Mouse (Mus musculus) midbrain, embryonic 13.5 days (tissue): ENCODE results near the gene Tmem259. TPM values are rescaled to one million over a fixed set of nuclear protein-coding genes. Genes with fewer than 3 reads are reported as not detected.
A peak's percentile ranks its signal among the peaks of the same experiment; 100 is the strongest.

ENCODE experiments used
- ATAC-seq: fragments of 200-750 bp; cut with Nextera tagmentation; 2 replicates; pipeline ENCODE4 v1.8.0; 2017; ENCODE audit warnings: mild to moderate bottlenecking, moderate TSS enrichment, moderate library complexity
- H3K27ac ChIP-seq: fragments of 300-500 bp; sonication (generic); 2 replicates; pipeline ENCODE4 v1.5.1; 2015; ENCODE audit warnings: inconsistent platforms, mild to moderate bottlenecking, moderate library complexity
- H3K27me3 ChIP-seq: fragments of 300-500 bp; sonication (generic); 2 replicates; pipeline ENCODE4 v1.6.1; 2015; ENCODE audit warnings: mild to moderate bottlenecking, inconsistent platforms
- H3K36me3 ChIP-seq: fragments of 300-500 bp; sonication (generic); 2 replicates; pipeline ENCODE4 v1.6.1; 2015; ENCODE audit warnings: mild to moderate bottlenecking, inconsistent platforms
- H3K4me1 ChIP-seq: fragments of 300-500 bp; sonication (generic); replicated peaks from 2 replicates; pipeline ENCODE4 v1.6.1; 2015; ENCODE audit warnings: inconsistent platforms
- H3K4me2 ChIP-seq: fragments of 300-500 bp; sonication (generic); replicated peaks from 2 replicates; pipeline ENCODE4 v1.6.1; 2015; ENCODE audit warnings: moderate library complexity, mild to moderate bottlenecking, inconsistent platforms
- H3K4me3 ChIP-seq: fragments of 300-500 bp; sonication (generic); replicated peaks from 2 replicates; pipeline ENCODE4 v1.5.1; 2015; ENCODE audit warnings: mild to moderate bottlenecking, inconsistent platforms
- H3K9ac ChIP-seq: fragments of 300-500 bp; sonication (generic); replicated peaks from 2 replicates; pipeline ENCODE4 v1.6.1; 2015; ENCODE audit warnings: mild to moderate bottlenecking, inconsistent platforms
- H3K9me3 ChIP-seq: fragments of 300-500 bp; sonication (generic); 2 replicates; pipeline ENCODE4 v1.6.1; 2016; ENCODE audit warnings: mild to moderate bottlenecking, inconsistent platforms
- WGBS: fragments of 180-500 bp; shearing (Covaris S2); methylation state at CpG from one replicate; pipeline ENCODE4 v1.1.7; 2015; 5-methylcytosine and 5-hydroxymethylcytosine counted together
- polyA plus RNA-seq: library from polyadenylated mRNA; unstranded; fragments of >200 nt; fragmentation: Nextera tagmentation; extraction: Ambion mirVana; gene quantifications from 2 replicates; pipeline ENCODE4 v1.2.1, GENCODE M21; 2015

Gene Tmem259
- polyA plus RNA-seq, 1 experiment from 2014 or later: 16.7 TPM

GRCm38 (mm10) chr10:79994397-79995115 is 10.4 kb upstream of the Tmem259 start:
- Histone ChIP-seq H3K27ac (no peak overlapping the region), H3K36me3 (no peaks in the 10 kb centered on the region; the same call in 1 of the 2 replicates), H3K27me3 (peaks cover 29% of the 10 kb centered on the region), H3K4me3 (no peak overlapping the region), H3K4me1 (peaks cover 20% of the 10 kb centered on the region), H3K9ac (no peak overlapping the region), H3K4me2 (no peak overlapping the region), H3K9me3 (no peaks in the 10 kb centered on the region)
- ATAC-seq: no peak
- WGBS: 87% methylated on average over 16 of the region's 16 CpGs

GRCm38 (mm10) chr10:79991548-79991947 is 7.4 kb upstream of the Tmem259 start:
- WGBS: 87% methylated on average over 6 of the region's 6 CpGs
- no peaks in the 10 kb centered on the region; the same call in 1 of the 2 replicates for H3K36me3 ChIP-seq
- peaks cover 11% of the 10 kb centered on the region for H3K4me1 ChIP-seq
- no peaks in the 10 kb centered on the region for H3K9me3 ChIP-seq
- no peak overlapping the region for H3K9ac ChIP-seq
- H3K4me3 ChIP-seq: no peak overlapping the region
- H3K27me3 ChIP-seq: peaks cover 46% of the 10 kb centered on the region
- no peak for ATAC-seq
- no peak overlapping the region for H3K4me2 ChIP-seq
- no peak overlapping the region for H3K27ac ChIP-seq

GRCm38 (mm10) chr10:79991099-79991498 is 7.0 kb upstream of the Tmem259 start:
- ATAC-seq: no peak
- no peaks in the 10 kb centered on the region for H3K9me3 ChIP-seq
- no peak overlapping the region for H3K9ac ChIP-seq
- 57% methylated on average over 12 of the region's 12 CpGs for WGBS
- no peaks in the 10 kb centered on the region; the same call in 1 of the 2 replicates for H3K36me3 ChIP-seq
- H3K27me3 ChIP-seq: peaks cover 47% of the 10 kb centered on the region
- H3K4me1 ChIP-seq: peaks cover 15% of the 10 kb centered on the region
- no peak overlapping the region for H3K4me3 ChIP-seq
- H3K4me2 ChIP-seq: no peak overlapping the region
- H3K27ac ChIP-seq: no peak overlapping the region

- Histone ChIP-seq H3K36me3 (no peaks in the 10 kb centered on the region; the same call in 1 of the 2 replicates), H3K4me3 (no peak overlapping the region; the same call in 1 of the 2 replicates), H3K27ac (no peak overlapping the region), H3K9ac (no peak overlapping the region; the same call in 1 of the 2 replicates), H3K9me3 (no peaks in the 10 kb centered on the region), H3K4me2 (peak overlapping the region; percentile 56), H3K4me1 (peaks cover 20% of the 10 kb centered on the region), H3K27me3 (peaks cover 47% of the 10 kb centered on the region)
- WGBS: 19% methylated on average over 15 of the region's 15 CpGs
- no peak for ATAC-seq
Measured at GRCm38 (mm10) chr10:79989870-79990269, 5.7 kb upstream of the Tmem259 start.

- no peak for ATAC-seq
- H3K4me1 ChIP-seq: peaks cover 20% of the 10 kb centered on the region
- no peak overlapping the region for H3K27ac ChIP-seq
- H3K27me3 ChIP-seq: peaks cover 47% of the 10 kb centered on the region
- H3K9me3 ChIP-seq: no peaks in the 10 kb centered on the region
- H3K4me3 ChIP-seq: peak overlapping the region; percentile 41; the same call in 1 of the 2 replicates
- 37% methylated on average over 8 of the region's 8 CpGs for WGBS
- H3K36me3 ChIP-seq: no peaks in the 10 kb centered on the region; the same call in 1 of the 2 replicates
- peak overlapping the region; percentile 56 for H3K4me2 ChIP-seq
- no peak overlapping the region for H3K9ac ChIP-seq
Measured at GRCm38 (mm10) chr10:79989272-79989786, 5.2 kb upstream of the Tmem259 start.

GRCm38 (mm10) chr10:79988506-79989271 is 4.6 kb upstream of the Tmem259 start, which contains the start of gene Cnn2:
Gene Cnn2 (plus strand): TSS chr10:79988584.
- Histone ChIP-seq H3K4me3 (peak within 1 kb of the TSS; percentile 41), H3K9me3 (no peaks in the 10 kb centered on the region), H3K4me2 (peak within 1 kb of the TSS; percentile 56), H3K27ac (no peak within 1 kb of the TSS), H3K9ac (peak within 1 kb of the TSS; percentile 55), H3K27me3 (peaks cover 47% of the 10 kb centered on the region), H3K36me3 (no peaks in the 10 kb centered on the region; the same call in 1 of the 2 replicates), H3K4me1 (peaks cover 21% of the 10 kb centered on the region)
- WGBS: 2% methylated on average over 59 of the region's 59 CpGs
- no peak for ATAC-seq

- ATAC-seq: no peak
- no peak overlapping the region for H3K27ac ChIP-seq
Measured at GRCm38 (mm10) chr10:79987771-79988505, 3.8 kb upstream of the Tmem259 start.

GRCm38 (mm10) chr10:79986963-79987362 is 2.8 kb upstream of the Tmem259 start:
- Histone ChIP-seq H3K27ac (no peak overlapping the region), H3K4me3 (peak overlapping the region; percentile 80; the same call in 1 of the 2 replicates)

More at GRCm38 (mm10) chr10:79987771-79988505, 3.8 kb upstream of the Tmem259 start:
- H3K4me1 ChIP-seq: peaks cover 28% of the 10 kb centered on the region
- H3K4me3 ChIP-seq: peak overlapping the region; percentile 41
- H3K4me2 ChIP-seq: peak overlapping the region; percentile 56
- no peaks in the 10 kb centered on the region for H3K9me3 ChIP-seq
- WGBS: 12% methylated on average over 27 of the region's 27 CpGs
- H3K36me3 ChIP-seq: no peaks in the 10 kb centered on the region; the same call in 1 of the 2 replicates
- H3K27me3 ChIP-seq: peaks cover 47% of the 10 kb centered on the region
- peak overlapping the region; percentile 55 for H3K9ac ChIP-seq

GRCm38 (mm10) chr10:79986232-79986878 is 2.2 kb upstream of the Tmem259 start:
- H3K4me2 ChIP-seq: peak overlapping the region; percentile 96
- H3K9me3 ChIP-seq: no peaks in the 10 kb centered on the region
- peaks cover 47% of the 10 kb centered on the region for H3K27me3 ChIP-seq
- WGBS: 46% methylated on average over 6 of the region's 6 CpGs
- ATAC-seq: no peak
- H3K4me3 ChIP-seq: peak overlapping the region; percentile 80
- H3K9ac ChIP-seq: peak overlapping the region; percentile 69
- H3K4me1 ChIP-seq: peaks cover 42% of the 10 kb centered on the region
- H3K27ac ChIP-seq: peak overlapping the region; percentile 96
- H3K36me3 ChIP-seq: peaks cover 1% of the 10 kb centered on the region; the same call in 1 of the 2 replicates

More at GRCm38 (mm10) chr10:79986963-79987362, 2.8 kb upstream of the Tmem259 start:
- Histone ChIP-seq H3K4me1 (peaks cover 36% of the 10 kb centered on the region), H3K27me3 (peaks cover 47% of the 10 kb centered on the region), H3K4me2 (peak overlapping the region; percentile 96), H3K9me3 (no peaks in the 10 kb centered on the region), H3K36me3 (no peaks in the 10 kb centered on the region; the same call in 1 of the 2 replicates), H3K9ac (no peak overlapping the region)
- WGBS: 2% methylated on average over 11 of the region's 11 CpGs
- no peak for ATAC-seq

GRCm38 (mm10) chr10:79985334-79986231 is 1.5 kb upstream of the Tmem259 start:
- peak; percentile 7; the same call in 1 of the 2 replicates for ATAC-seq
- no peaks in the 10 kb centered on the region for H3K9me3 ChIP-seq
- H3K4me1 ChIP-seq: peaks cover 49% of the 10 kb centered on the region
- H3K4me3 ChIP-seq: peak overlapping the region; percentile 80
- peaks cover 39% of the 10 kb centered on the region for H3K27me3 ChIP-seq
- peak overlapping the region; percentile 69 for H3K9ac ChIP-seq
- H3K4me2 ChIP-seq: peak overlapping the region; percentile 96
- 3% methylated on average over 35 of the region's 35 CpGs for WGBS
- H3K36me3 ChIP-seq: 0 out of 2 replicates have a peak, but pooled peaks cover 4% of the 10 kb centered on the region
- H3K27ac ChIP-seq: peak overlapping the region; percentile 96
